10 mouse cellular contexts compared by ENCODE assay signal in genomic region chr9:30003612-30004011, GRCm38 (mm10). TPM values are rescaled to one million over a fixed set of nuclear protein-coding genes. Genes with fewer than 3 reads are reported as not detected.
A peak's percentile ranks its signal among the peaks of the same experiment; 100 is the strongest.
DNase-seq lines count a peak whose midpoint lies in the region; ATAC-seq and TF ChIP-seq lines count a peak whose summit lies in the region.
"Had no signal": no experiment of that assay in that cellular context is flagged by ENCODE, and none has a peak within 500 bp of the region (broad histone marks: within the 10 kb centered on the region; RNA-seq: fewer than 3 reads in every experiment).

No protein-coding gene starts in this region.

- 23% methylated on average over 3 of the region's 3 CpGs for WGBS in heart, postnatal 0 days

- no peaks in the 10 kb centered on the region for H3K4me1 ChIP-seq in heart, postnatal 0 days (ENCODE audit: control insufficient read depth, insufficient read depth)
- H3K4me1 ChIP-seq: stomach, embryonic 15.5 days had no signal

- no peak for TF ChIP-seq EP300 in heart, postnatal 0 days (IDR thresholded peaks at IDR 0.05; ENCODE audit: low read depth)

- no peaks in the 10 kb centered on the region for H3K36me3 ChIP-seq in heart, postnatal 0 days (replicated peaks; ENCODE audit: control insufficient read depth, insufficient read depth, low read length)
- H3K36me3 ChIP-seq: limb, embryonic 12.5 days; stomach, embryonic 15.5 days had no signal

- TF ChIP-seq CTCF in heart, postnatal 0 days (IDR thresholded peaks at IDR 0.05; ENCODE audit: low read depth), result peak; percentile 77

- H3K27me3 ChIP-seq in heart, postnatal 0 days (ENCODE audit: control insufficient read depth, insufficient read depth, low read length), result 0 out of 2 replicates have a peak, but pooled peaks cover 3% of the 10 kb centered on the region
- H3K27me3 ChIP-seq: stomach, embryonic 15.5 days had no signal

- no peak overlapping the region for H3K4me2 ChIP-seq in heart, postnatal 0 days (ENCODE audit: low read depth, low read length)
- H3K4me2 ChIP-seq: limb, embryonic 12.5 days; stomach, embryonic 15.5 days had no signal

- no peak overlapping the region for H3K4me3 ChIP-seq in heart, postnatal 0 days (ENCODE audit: low read depth, low read length)
- H3K4me3 ChIP-seq: limb, embryonic 12.5 days; stomach, embryonic 15.5 days had no signal

- H3K27ac ChIP-seq in heart, postnatal 0 days (ENCODE audit: low read depth), result no peak overlapping the region
- H3K27ac ChIP-seq: limb, embryonic 12.5 days; stomach, embryonic 15.5 days had no signal

- H3K9ac ChIP-seq in heart, postnatal 0 days (replicated peaks; ENCODE audit: low read depth, low read length), result no peak overlapping the region
- H3K9ac ChIP-seq: limb, embryonic 12.5 days; stomach, embryonic 15.5 days had no signal

- no peak for ATAC-seq in heart, postnatal 0 days (ENCODE audit: insufficient read depth, low read depth)

- no peaks in the 10 kb centered on the region for H3K9me3 ChIP-seq in heart, postnatal 0 days (replicated peaks; ENCODE audit: control insufficient read depth, low read length)
- H3K9me3 ChIP-seq: limb, embryonic 12.5 days; stomach, embryonic 15.5 days had no signal

- DNase-seq in 3T3-L1 (ENCODE audit: low read depth, low spot score) (peak; percentile 36), ZHBTc4 (ENCODE audit: low read depth, low spot score) (peak; percentile 59)
- DNase-seq in embryo, embryonic 10 days (ENCODE audit: low spot score), result peak; percentile 90
- DNase-seq in heart, postnatal 0 days (ENCODE audit: low spot score), result no peak
- peak; percentile 66 for DNase-seq in layer of hippocampus, adult 9-10 months (ENCODE audit: low spot score)
- peak; percentile 77 for DNase-seq in lung, postnatal 36 days
- DNase-seq in testis, postnatal 10 days (ENCODE audit: low spot score), result peak; percentile 77
- DNase-seq in spleen, postnatal 14 days (ENCODE audit: low spot score in 2 of 2), result no peak

RNA-seq across cellular contexts. Expression of gene Ntm, which starts 40.7 kb away (rescaled TPM):
- total RNA-seq in heart, postnatal 0 days (2014; rRNA removed; ENCODE audit: low replicate concordance), result 7.1 and 17.7 TPM in 2 replicates
- polyA plus RNA-seq in heart, postnatal 0 days (2015; fragmentation: Nextera tagmentation; extraction: Ambion mirVana), result 8.8 and 9.3 TPM in 2 replicates

Comparison
In these comparisons a context has a peak if more than half of its experiments do, and no peak if none do; other contexts are left out.
1. DNase-seq: peak in 3T3-L1 (single experiment), ZHBTc4 (single experiment), embryo, embryonic 10 days (single experiment), layer of hippocampus, adult 9-10 months (single experiment), lung, postnatal 36 days (single experiment) and testis, postnatal 10 days (single experiment); none in heart, postnatal 0 days (single experiment) and spleen, postnatal 14 days (0 of 2).